Mouse (Mus musculus): ENCODE measurements at regions not wholly inside any gene's neighbourhood (a gene's known extent, or its start where the extent isn't known, plus 50 kb on each side); places are given as distances from the start of the nearest gene placed in this dataset.
A peak's percentile ranks its signal among the peaks of the same experiment; 100 is the strongest.

DNA sequence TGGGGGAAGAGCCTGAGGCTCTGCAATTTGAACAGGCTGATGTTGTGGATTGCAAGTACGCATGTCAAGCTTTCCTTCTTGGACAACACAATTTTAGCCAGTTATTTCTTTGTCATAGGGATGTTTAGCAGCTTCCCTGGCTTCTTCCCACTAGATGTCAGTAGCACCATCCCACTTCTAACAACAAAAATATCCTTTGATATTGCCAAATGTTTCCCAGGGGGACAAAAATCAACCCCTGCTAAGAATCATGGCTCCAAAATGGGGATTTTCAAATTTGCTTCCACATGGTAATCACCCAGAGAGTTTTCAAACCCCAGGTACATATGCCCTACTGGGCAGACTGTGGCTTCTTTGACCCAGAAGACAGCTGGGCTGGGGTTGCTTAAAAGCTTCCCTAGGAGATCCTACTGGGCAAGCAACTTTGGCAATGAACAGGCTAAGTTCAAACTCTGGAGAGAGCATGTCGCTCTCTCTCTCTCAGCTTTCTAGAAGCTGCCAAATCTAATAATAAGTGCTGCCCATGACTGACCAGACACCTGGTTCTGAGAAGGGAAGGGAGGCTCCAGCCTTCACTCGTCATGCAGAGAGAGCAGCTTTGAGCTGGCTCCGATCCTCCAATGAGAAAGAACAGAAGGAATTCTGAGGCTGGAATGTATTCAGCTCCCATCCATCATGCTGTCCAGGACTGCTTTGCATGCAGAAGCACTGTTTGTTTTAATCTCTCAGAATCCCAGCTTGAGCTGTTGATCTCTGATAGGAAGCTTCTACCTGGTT lies 157.2 kb upstream of the Ghitm start:
- peak; percentile 16 for DNase-seq

DNA sequence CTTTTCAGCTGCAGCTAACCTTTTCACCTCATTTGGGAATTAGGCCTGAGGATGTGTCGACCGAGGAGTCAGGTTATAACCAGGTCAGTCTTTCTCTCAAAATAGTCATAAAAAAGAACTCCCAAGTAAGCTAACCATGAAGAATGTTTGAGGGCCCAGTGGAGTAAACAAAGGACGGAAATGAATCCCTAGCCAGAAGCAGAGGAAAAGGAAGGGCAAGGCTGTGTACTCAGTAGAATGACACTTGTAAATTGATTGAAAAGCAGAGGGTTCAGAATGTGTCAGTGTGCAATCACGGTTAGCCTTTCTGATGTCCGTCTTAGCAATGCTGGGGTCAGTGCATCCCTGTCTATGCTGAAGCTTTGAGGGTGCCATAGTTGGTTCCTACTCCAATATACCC lies 149.3 kb upstream of the Ghitm start:
- DNase-seq: peak; percentile 36

DNA sequence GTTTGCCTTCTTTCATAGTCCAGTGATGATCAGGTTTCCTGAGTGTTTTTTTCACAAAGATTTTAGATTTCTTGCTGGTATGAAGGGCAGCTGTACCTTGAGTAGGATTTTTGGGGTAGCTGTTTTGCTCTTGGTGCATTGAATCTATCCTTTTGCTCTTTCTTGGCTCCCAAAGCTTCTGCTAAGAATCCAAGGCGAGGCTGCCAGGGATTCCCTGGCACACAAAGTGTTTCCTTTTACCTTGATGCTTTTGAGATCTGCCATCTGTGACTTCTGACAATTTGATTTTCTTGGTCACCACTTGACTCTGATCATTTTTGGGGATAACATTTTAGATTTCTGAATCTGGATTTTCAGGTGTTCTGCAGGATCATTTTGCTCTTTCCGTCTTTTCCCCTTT lies 144.3 kb upstream of the Ghitm start:
- no peak for DNase-seq

DNA sequence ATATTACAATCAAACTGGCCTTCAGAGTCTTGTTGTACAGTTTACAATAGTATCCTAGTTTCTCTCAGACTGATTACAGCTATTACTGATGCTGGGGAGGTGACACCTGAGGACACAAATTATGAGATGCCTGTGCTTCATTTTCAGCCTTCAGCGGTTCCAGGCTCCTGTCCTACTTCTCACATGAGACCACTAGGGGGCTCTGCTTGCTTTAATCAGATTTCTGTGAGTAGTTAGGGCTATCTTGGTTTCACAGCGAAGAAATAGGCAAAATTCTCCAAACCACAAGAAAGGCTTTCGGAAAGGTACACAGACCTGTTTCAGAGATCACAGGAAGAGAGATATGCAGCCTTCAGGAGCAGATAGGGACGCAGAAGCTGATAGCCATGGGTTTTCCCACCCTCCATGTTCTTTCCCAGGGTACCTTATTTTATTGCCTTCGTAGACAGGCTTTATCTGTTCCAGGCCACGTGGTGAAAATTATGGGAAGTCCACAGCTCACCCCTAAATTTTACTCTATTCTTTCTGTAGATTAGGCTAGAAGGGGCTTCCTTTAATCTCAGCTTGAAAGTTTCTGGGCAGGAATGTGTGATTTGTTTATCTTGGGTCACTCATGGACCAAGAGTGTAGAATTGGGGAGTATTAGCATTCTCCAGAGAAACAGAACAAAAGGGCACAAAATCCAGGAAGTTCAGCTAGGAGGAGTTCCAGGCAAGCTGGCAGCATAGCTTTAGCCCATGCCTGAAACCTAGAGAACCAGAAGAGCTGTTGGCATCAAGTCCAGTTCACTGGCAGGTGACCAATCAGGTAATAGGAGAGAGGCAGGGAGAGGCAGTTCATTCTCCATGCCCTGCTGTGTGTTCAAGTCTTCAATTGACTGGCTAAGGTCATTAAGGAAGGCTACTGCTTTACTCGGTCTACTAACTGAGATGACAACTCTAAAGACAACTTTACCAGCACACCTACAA lies 141.9 kb upstream of the Ghitm start:
- DNase-seq: no peak

DNA sequence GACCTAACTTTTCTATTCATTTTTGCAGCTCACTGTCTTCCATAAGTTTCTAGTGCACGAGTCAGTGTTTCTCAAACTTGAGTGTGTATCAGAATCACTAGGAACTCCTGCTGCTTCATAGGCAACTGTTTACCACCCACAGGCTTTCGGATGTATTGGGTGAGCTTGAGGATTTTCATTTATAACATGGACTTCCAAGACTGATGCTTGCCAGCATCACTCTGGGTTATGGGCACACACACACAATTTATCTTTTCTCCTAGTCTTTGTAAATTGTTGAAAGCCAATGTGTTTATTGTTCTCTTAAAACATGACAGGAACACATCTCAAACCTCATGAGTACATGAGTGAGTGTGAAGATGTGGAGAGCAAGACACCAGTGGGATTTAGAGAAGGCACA lies 137.0 kb upstream of the Ghitm start:
- DNase-seq: no peak

DNA sequence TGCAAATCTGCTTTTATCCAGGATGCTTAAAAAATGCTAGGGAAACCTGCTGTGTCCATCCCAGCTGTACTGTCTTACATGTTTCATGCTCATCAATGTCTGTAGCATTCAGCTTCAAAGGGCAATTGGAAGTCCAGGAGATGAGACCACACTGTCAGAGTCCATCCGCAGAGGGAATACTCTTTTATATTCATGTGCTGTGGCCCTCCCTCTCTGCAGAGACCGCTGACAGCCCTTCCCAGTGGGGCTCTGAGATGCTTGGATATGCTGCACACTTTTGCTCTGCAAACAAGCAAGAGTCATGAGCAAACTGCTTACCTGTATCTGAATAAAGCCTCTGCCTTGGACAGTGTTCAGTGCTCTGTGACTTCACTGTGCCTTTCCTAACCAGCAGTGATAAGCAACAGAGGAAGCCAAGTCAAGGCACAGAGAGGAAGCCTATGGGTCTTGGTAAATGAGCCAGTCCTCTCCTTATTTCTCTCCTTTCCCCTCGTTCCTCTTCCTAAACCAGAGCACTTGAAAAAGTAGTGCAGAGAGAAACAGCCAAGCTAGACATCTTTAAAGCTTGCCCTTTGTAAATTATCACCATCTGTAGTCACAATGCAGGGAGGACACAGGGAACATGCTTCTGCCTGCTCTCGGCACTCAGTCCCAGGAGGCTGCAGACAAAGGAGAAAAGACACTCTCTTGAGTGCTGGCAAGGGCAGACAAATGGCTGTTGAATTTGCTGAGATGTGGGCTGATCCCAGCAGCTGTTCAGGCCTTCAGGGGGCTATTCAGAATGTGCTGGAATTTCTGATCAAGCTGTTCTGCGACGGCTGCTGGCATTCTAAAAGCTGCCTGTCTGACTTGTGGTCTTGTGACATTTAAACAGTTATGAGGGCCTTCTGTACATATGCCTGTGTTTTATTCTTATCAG lies 136.2 kb upstream of the Ghitm start:
- no peak for DNase-seq

DNA sequence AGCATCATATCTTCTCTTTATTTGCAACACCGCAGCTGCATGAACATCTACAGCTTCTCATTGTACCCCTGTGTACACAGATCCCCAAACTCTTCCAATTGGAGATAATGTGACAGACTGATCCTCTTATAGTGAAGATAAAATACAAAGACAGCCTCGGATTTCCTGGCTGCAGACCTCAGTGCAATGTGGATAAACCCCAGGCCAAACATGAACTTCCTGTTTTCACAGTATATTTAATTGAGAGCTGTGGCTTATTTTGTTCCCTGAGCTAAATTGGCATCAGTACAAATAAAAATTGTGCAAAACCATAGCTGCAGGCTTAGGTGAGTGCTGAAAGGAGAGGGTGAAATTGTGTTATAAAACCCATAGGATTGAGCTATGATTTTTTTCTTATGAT lies 134.8 kb upstream of the Ghitm start:
- DNase-seq: no peak

DNA sequence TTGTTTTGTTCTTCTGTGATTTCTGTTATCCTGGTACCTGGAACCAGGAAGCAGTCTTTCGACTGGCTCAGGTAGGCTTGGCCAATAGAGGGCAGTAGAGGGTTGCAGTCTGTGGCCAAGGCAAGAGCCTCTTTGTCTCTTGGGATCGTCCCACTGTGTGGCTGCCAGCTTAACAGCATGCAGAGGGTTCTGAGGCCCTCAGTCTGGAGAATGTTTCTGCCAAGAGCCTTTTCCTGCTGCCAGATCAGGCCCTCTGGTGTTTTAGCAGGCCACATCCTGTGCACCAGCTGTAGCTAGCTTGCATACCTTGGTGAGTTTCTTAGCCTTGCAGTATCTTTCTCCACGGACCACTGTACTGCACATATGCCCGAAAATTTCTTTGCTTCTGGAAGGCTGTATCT lies 103.6 kb upstream of the Ghitm start:
- DNase-seq: peak; percentile 28

DNA sequence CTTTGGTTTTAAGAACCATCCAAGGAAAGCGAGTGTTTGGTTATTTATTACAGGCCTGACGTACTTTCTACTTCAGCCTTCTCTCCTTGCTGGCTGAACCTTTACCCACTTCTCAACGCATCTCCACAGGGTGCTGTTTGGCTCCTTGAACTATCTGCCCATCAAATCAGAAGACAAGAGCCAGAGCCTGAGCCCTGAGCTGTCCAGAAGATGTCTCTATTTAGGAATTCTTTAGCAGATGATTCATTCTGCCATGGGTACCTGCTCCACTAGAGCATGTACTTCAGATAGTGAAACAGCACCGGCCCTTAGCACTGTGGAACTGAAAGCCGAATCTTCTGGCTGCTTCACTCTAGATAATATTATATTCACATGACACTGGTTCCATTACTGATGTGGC lies 102.1 kb upstream of the Ghitm start:
- DNase-seq: no peak

DNA sequence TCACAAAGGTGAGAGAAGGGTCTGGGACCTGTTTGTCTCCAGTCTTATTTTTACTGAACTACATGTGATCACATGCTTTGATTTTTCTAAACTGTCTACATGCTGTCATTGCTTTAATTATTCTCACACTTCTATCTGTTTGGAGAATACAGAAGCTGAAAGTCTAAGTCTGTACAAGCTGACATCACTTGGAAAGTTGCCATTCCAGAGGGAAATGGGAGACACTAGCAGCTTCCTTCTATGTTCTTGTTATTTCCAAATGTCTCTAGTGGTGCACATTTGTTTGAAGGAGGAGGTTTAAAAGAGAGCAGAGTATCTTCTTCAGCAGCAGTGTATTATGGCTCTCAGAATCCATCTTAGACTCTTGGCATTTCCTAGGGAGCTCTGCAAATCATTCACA lies 73.2 kb upstream of the Ghitm start:
- no peak for DNase-seq

DNA sequence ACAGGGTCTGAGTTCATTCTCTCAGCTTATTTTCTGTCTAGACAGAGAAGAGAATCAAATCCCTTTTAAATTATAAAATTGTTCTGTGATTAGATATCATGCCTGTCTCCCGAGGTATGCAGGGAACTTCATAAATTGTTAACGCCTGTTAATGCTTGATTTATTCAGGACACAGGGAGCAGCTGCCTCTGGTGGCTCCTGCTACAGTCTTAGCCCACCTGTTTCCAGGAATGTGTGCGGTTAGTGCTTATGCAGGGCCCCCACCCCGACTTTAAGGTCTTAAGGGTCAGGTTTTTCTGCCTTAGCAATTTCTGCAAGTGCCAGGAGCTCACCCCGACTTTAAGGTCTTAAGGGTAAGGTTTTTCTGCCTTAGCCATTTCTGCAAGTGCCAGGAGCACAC lies 54.7 kb upstream of the Ghitm start:
- DNase-seq: no peak
